Mouse (Mus musculus) bone marrow, adult 2 months (tissue): ENCODE measurements at regions not wholly inside any gene's neighbourhood (a gene's known extent, or its start where the extent isn't known, plus 50 kb on each side); places are given as distances from the start of the nearest gene placed in this dataset.

Source experiments
- CTCF ChIP-seq: fragments of 200-500 bp; IDR thresholded peaks from 2 replicates; pipeline ENCODE4 v1.5.1; 2011; ENCODE audit warnings: low read length, control low read depth; ENCODE audit not compliant: control insufficient read depth, insufficient read depth
- POLR2A ChIP-seq: fragments of 200-500 bp; IDR thresholded peaks from 2 replicates; pipeline ENCODE4 v1.6.1; 2011; ENCODE audit warnings: low read depth, mild to moderate bottlenecking, control low read depth, low read length, borderline replicate concordance; ENCODE audit not compliant: control insufficient read depth

GRCm38 (mm10) chr1:137571905-137572865, 603.3 kb downstream of the Ptprc start:
- no peak for TF ChIP-seq POLR2A
- TF ChIP-seq CTCF, result no peak
